Mouse (Mus musculus) mouse trophoblast stem cell (cell line): ENCODE data around the gene Zfp365.

Experiments
- in situ Hi-C, 2 experiments: fragments of 300-500 bp; cut with MseI, MboI; formaldehyde crosslinking; loops; 2 replicates in 1 of 2; 3 replicates in 1 of 2; pipeline ENCODE4 v1.15.1; 2025

Gene Zfp365

DNA sequence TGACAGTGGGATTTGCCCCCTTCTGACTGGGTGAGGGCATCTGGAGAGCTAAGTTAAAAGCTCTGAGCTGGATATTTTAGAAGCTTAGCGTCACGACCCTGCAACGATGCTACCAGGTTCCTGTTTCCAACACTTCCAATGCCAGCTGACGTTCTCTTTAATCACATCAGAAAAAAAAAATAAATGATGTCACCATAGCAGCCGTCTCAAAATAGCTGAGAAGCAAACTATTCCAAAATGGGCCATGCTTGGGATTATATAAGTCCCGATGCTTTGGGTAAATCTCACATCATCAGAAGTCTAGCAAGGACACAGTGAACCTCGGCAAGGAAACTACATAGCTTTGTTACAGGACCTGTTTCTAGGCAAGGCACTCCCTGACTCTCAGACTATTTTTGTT, 9.1 kb downstream of the Zfp365 start:
- in situ Hi-C loops: no loop called here

- in situ Hi-C loops: no loop called here
Observed at GRCm38 (mm10) chr10:67901179-67901578, 11.3 kb downstream of the Zfp365 start.

- in situ Hi-C loops: no loop called here
Observed at GRCm38 (mm10) chr10:67898949-67899675, 13.3 kb downstream of the Zfp365 start.

GRCm38 (mm10) chr10:67898355-67898935, 14.0 kb downstream of the Zfp365 start:
- in situ Hi-C loops: no loop called here

DNA sequence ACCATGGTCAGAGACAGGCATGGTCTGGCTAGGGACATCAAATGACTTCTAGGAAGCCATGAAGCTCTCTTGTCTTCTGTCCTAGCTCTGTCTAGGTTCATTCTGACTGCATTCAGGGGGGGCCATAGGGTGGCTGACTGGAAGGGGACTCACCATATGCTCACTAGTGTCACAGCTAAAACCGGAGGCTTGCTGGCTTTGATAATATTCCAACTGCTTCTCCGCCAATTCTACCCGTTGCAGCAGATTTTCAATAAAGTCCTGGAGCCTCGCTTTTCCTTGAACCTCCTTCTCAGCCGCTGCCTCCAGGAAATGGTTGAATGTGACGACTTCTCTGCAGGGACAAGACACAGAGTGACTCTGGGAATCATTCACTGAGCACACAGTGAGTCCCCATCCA, 15.2 kb downstream of the Zfp365 start:
- in situ Hi-C loops: no loop called here

DNA sequence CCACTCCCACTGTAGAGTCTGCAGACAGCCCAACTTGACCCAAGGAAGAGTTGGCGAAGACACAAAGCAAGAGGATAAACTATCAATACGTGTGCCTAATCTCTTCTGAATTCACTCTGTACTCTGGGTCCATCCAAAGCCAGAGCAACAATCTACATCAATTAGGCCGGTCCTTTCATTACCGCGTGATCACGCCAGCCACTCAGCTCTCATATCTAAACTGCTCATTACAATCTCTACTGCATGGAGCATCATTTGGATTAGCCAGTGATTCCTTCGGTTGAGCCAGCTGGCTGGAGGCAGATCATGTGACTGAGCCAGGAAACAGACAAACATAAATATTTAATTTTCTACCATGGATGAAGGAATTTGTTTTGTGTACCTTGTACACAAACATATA, 17.8 kb downstream of the Zfp365 start:
- in situ Hi-C loops: no loop called here

- in situ Hi-C loops: no loop called here
Observed at GRCm38 (mm10) chr10:67894059-67894458, 18.4 kb downstream of the Zfp365 start.

DNA sequence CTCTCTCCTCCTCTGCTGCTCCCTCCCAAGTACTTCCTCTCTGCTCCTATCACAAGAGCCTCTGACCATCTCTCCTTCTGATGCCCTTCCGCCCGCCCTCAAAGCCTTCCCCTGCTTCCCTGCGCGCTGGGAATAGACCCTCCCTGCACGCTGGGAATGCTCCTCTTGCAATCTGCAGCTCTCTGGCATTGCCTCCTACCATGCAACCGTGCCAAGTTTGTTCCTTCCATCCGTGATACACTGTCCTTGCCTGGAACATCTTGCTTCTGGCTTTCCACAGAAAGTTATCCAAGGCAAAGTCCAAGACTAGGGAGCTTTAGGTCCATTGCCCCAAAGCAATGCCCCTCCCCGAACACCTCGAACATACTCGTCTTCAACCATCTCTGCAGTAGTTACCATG, 19.2 kb downstream of the Zfp365 start:
- in situ Hi-C loops: no loop called here

- in situ Hi-C loops: no loop called here
Observed at GRCm38 (mm10) chr10:67891126-67891525, 21.3 kb downstream of the Zfp365 start.

DNA sequence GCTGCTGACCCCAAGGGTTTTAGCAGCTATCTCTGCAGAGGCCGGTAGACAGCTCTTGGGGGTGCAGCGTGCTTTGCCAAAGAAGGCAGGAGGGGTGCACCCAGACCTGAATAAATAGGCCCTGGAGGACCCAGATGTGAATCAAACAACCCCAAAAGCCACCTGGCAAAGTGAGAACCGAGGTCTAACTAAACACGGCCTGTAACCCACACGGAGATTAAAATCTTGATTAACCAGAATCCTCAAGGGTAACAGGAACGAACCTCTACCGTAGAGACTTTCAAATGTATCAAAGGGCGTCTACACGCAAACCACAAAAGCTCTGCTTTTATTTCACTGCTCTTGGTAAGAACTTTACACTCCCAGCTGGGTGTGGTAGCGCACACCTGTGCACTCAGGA, 24.5 kb downstream of the Zfp365 start:
- in situ Hi-C loops: no loop called here

GRCm38 (mm10) chr10:67880692-67881091, 31.8 kb downstream of the Zfp365 start:
- in situ Hi-C loops: no loop called here

GRCm38 (mm10) chr10:67871811-67872210, 40.7 kb downstream of the Zfp365 start:
- in situ Hi-C loops: loop anchor here in 1 of 2 experiments (5.0 kb wide), 1 partner anchor 110 kb away; no protein-coding TSS in a partner anchor

DNA sequence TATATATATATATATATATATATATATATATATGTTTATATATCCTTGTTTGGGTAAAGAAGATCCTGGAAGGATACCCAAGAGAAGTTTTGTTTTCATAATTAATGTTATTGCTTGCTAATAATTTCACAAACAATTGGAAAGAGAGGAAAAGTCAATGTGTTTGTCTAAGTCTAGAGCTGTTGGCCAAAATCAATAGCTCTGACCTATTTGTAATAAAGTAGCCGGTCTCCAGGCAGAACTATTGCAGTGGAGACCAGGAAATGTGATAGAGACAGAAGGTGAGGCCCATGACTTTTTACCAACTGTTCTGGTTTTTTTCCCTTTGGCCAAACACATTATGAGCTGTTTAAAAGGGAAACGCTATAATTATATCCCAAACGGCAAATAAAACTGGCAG, 44.2 kb downstream of the Zfp365 start:
- in situ Hi-C loops: no loop called here

DNA sequence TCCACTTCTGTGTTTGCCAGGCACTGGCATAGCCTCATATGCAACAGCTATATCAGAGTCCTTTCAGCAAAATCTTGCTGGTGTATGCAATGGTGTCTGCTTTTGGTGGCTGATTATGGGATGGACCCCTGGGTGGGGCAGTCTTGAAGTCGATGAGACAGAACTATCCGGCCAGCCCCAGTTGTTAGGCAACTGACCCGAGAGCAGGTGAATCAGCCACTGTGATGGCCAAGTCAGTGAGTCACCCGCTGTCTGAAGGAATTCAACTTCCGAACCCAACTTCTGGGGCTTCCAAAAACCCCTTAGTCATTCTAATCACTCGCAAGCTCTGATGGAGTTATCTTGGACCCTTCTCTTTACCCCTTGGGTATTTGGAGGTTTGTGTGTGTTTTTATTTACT, 46.6 kb downstream of the Zfp365 start:
- in situ Hi-C loops: no loop called here

DNA sequence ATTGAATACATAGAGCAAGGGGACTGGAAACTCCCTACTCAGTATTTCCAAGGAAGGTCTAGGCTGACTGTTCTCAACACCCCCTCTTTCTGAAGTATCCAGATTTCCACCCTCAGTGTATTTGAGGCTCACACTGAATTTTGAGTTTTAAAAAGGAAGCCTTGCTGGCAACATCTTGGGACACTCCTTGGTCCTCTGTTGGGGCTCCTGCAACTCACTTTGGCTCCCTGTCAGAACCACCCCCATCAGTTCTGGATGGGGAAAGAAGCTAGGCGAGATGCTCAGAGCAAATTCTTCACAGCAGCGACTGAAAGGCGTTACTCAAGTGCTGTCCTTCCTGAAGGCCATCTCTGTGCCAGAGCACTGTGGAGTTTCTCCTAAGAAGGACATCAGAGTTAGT, 47.4 kb downstream of the Zfp365 start:
- in situ Hi-C loops: no loop called here

DNA sequence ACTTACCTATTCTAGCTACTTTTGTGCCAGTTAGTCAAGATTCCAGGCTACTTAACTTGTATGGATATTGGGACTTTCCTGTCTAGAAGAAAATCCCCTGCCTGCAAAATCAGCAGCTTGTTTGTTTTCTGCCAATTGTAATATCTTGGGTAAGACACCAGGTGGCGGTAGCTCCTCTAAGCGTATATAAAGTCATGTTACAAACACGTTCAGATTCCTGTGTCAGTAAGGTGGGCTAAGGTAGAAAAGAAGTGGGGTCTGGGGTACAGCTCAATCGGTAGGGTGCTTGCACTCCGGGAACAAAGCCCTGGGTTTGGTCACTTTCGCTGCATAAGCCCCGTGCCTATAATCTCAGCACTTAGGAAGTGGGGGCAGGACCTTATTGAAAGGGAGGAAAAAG, 50.1 kb downstream of the Zfp365 start:
- in situ Hi-C loops: loop anchor here in 1 of 2 experiments (5.0 kb wide), 1 partner anchor 125 kb away; no protein-coding TSS in a partner anchor

- in situ Hi-C loops: no loop called here
Observed at GRCm38 (mm10) chr10:67858878-67859277, 53.6 kb downstream of the Zfp365 start.

- in situ Hi-C loops: no loop called here
Observed at GRCm38 (mm10) chr10:67857561-67857906, 54.9 kb downstream of the Zfp365 start.

GRCm38 (mm10) chr10:67856791-67857560, 55.5 kb downstream of the Zfp365 start:
- in situ Hi-C loops: no loop called here

GRCm38 (mm10) chr10:67855760-67856159, 56.7 kb downstream of the Zfp365 start:
- in situ Hi-C loops: no loop called here

GRCm38 (mm10) chr10:67852411-67852810, 60.1 kb downstream of the Zfp365 start:
- in situ Hi-C loops: no loop called here

- in situ Hi-C loops: no loop called here
Observed at GRCm38 (mm10) chr10:67851079-67851478, 61.4 kb downstream of the Zfp365 start.
